Mouse (Mus musculus): ENCODE measurements around the gene Ets2.

Ets2 gene

DNA sequence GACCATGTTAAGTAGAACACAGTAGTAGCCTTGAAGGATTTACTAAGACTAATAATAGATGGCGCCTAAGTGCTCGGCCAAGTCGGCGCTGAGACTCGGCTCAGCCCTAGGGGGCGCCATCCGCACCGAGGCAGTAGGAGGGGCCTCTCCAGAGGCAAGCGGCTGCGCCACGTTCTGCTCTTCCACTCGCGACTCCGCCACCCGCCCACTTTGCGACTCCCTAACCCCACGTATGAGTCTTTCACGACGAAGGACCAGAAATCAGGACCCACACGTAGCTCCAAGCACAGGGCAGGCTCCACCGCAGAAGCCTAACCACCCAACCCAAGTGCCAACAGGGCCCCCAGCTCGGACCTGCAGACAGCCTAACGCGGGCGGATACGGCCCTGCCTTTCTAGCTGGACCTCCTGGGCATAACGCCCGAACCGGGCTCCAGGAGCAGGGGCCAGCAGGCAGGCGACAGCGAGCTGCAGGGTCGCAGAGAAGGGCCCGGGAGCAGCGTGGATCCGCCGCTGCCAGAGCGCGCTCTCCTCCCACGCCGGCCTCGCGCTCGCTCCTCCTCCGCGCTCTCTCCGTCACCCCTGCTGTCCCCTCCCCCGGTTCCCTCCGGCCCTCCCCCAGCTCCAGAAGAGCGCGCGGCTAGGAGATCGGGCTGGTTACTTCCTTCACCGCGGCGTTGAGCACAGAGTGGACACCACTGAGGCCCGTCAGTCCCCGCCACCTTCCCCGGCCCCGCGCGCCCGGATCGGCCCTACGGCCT lies at the start of gene Ets2:
TSS of gene Ets2 (plus strand) at position 274 of the 760 bp plus-strand sequence.
- no peak for DNase-seq (ENCODE audit: extremely low read depth, low read depth, low spot score)

DNA sequence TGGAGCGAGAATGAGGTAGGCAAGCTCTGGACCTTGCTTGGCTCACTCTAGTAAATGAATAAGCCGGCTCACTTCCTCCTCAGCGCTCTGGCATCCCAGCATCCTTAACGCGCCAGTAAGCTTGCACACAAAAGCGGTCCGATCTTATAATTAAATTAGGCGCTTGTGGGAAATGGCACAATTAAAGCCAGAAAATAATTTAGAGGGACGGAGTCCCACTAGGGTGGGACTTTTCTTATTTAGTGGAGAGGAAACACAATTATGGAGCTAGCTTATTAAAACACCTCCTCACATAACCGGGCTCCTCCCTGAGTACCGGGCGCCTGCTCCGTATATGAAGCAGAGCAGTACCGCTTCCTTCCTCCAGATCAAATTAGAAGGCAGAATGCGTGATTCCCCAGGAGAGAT lies 47.7 kb upstream of the Ets2 start:
- DNase-seq (ENCODE audit: extremely low read depth, low read depth, low spot score): no peak

DNA sequence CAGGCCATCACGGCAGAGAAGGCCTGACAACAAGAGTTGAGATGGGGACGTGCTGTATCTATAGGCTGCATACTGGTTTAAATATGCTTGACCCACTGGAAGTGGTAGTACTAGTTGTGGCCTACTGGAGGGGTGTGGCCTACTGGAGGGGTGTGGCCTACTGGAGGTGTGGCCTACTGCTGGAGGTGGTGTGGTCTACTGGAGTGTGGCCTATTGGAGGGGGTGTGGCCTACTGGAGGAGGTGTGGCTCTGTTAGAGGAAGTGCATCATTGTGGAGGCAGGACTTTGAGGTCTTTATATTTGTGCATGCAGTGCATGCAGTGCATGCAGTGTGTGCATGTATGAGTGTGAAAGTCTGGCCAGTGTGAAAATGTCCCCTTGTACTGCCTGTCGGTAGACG lies 45.3 kb upstream of the Ets2 start:
- no peak for DNase-seq (ENCODE audit: extremely low read depth, low read depth, low spot score)

DNA sequence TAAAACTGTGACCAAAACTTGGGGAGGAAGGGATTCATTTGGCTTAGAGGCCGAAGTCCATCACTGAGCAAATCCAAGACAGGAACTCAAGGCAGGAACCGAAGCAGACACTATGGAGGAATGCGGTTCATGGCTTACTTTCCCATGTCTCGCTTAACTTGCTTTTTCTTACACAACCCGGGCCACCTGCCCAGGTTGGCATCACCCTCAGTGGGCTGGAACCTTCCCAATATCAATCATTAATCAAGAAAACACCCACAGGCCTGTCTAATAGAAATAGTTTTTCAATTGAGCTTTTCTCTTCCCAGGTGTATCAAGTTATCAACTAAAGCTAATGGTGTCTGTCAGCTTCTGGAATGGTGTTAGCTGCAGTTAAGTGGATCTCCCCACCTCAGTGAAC lies 44.7 kb upstream of the Ets2 start:
- DNase-seq (ENCODE audit: extremely low read depth, low read depth, low spot score): no peak

DNA sequence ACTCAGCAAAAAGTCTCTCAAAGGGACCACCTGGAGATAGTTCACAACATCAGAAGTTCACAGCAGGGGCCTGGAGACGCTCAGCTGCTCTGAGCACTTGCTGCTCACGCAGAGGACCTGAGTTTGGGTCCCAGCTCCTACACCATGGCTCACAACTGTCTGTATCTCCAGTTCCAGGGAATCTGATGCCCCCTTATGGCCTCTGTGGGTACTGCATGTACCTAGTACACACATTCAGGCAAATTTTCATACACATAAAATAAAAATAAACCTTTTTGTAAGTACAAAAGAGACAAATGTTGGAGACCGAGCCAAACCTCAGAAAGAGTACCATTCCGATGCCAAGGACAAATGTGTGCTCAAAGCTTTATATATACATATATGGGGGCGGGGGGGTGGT lies 44.1 kb upstream of the Ets2 start:
- no peak for DNase-seq (ENCODE audit: extremely low read depth, low read depth, low spot score)

DNA sequence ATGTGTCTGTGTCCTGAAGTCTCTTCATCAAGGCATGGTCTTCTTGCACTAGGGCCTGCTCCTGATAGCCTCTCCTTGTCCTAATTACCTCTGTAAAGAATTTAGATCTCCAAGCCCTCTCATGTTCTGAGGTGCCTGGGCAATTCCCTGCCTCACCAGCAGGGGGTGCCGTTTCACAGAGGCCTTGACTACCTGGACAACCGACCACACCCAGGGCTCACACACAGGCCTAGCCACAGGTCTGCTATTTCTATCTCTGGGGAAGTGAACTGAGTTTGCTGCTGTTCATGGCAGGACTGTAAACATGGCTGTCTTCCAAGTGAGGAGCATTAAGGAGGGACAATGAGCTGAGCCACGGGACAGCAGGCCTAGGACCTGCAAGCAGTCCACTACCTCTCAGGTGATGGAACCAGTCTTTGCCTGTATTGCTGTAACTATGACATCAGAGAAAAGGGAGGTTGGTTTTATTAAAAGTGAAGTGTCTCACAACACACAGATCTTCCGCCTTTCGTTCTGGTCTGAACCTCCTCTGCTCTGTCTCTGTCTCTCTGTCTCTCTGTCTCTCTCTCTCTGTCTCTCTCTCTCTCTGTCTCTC lies 42.9 kb upstream of the Ets2 start:
- DNase-seq (ENCODE audit: extremely low read depth, low read depth, low spot score): no peak

DNA sequence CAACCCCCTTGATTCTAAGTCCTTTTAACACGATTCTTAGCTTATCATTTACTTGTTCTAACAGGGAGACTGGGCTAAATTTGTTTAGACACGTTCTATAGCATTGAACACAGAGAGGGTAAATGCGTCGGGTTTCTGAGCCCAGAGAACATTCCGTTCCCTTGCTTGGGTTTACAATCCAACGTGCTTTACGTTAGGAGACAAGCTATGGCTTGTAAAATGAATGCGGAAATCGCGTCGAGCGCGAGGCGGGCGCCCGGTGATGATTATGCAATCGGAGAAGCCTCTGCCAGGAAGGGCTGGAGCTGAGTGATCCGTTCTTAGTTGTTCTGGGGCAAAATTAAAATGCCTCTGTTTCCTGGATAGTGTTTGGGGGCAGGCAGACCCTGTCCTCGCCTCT lies 42.4 kb upstream of the Ets2 start:
- peak; percentile 84 for DNase-seq (ENCODE audit: extremely low read depth, low read depth, low spot score)

DNA sequence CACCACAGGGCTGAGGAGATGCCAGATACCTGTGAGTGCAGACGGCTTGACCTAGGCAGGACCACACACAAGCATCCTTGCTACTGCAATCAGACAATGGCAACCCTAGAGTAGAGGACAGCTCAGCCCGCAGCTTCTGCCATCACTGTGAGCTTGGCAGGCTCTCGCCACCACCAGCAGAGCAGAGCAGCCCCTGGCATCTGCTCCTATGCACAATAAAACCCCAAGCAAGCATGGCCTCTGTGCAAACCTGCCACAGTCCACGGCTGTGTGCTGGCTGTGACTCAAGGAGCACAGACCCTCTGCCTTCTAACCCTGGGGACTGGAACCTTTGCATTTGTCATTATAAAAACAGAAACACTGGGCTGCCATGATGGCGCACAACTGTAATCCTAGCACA lies 41.0 kb upstream of the Ets2 start:
- DNase-seq (ENCODE audit: extremely low read depth, low read depth, low spot score): no peak

DNA sequence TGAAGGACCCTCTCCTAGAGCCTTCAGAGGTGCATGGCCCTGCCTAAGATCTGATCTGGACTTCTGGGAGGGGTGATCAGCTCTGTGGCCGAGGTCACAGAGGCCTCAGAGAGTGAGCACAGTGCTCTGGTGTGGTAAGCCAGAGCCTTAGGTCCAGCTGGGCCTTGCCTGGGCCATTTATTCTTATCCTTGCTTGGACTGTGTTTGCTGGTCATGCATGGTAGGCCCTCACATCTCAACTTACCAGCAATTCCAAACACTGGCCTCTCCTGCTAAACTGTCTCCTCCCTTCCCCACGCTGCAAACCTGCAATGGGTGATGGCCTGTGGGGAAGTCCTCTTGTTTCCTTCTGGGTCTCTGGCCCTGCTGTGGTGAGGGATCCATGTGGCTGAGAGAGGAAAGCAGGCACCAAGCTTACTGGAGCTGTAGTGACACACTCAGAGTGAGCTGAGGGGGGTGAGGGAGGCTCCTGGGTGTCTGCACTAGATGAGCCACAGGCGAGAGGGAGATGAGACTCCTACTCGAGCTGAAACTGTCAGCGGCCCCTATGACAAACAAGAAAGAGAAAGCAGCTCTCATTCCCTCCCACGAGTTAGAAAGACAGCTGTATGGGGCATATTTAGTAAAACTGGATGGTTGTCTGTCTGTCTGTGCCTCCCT lies 36.3 kb upstream of the Ets2 start:
- no peak for DNase-seq (ENCODE audit: extremely low read depth, low read depth, low spot score)

DNA sequence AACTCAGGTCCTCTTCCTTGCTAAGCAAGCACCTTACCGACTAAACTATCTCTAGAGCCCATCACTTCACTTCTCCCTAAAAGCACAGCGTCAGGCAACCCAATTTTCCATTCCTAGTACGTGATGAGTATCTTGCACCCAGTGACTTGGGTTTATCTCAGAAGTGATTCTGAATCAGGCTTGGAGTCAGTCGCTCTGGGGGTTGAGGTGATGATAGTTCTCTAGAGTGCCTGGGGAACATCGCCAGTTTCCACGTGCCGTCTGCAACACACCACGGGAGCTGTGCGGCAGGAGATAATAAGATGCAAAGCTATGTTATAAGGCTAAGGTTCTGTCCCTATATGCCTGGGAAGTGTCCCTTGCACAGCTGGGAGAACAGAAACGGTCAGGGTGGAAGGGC lies 35.6 kb upstream of the Ets2 start:
- no peak for DNase-seq (ENCODE audit: extremely low read depth, low read depth, low spot score)

DNA sequence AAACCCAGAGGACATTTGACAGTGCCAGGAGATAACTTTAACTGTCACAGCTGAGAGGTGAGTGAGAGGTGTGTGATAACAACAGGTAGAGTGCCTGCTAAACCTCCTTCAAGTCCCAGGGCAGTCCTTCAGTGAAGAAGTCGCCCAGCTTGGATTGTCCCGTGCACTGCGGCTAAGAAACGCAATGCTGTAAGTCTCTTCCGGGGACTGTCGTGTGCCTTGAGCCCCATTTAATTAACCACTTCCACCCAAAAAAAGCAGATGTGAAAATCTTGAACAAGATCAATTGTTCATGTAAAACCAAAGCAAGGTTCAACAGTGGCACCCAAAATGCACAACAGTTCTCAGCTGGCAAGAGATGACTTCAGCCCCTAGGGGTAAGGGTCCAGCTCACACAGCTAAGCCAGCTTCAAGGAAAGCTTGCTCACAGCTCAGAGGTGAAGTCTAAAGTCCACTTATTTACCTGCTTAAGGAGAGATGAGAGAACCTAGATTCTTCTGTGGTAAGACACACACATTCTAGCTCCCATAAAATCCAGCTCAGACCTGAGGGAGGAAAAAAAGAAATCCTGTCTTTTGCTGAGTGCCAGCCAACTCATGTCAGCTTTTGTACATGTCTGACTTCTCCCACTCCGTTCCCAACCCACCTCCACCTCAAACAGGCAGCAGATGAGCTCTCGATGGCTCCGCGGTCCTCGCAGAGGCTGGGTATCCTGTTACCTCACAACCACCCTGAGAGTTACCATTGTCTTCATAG lies 34.3 kb upstream of the Ets2 start:
- no peak for DNase-seq (ENCODE audit: extremely low read depth, low read depth, low spot score)

DNA sequence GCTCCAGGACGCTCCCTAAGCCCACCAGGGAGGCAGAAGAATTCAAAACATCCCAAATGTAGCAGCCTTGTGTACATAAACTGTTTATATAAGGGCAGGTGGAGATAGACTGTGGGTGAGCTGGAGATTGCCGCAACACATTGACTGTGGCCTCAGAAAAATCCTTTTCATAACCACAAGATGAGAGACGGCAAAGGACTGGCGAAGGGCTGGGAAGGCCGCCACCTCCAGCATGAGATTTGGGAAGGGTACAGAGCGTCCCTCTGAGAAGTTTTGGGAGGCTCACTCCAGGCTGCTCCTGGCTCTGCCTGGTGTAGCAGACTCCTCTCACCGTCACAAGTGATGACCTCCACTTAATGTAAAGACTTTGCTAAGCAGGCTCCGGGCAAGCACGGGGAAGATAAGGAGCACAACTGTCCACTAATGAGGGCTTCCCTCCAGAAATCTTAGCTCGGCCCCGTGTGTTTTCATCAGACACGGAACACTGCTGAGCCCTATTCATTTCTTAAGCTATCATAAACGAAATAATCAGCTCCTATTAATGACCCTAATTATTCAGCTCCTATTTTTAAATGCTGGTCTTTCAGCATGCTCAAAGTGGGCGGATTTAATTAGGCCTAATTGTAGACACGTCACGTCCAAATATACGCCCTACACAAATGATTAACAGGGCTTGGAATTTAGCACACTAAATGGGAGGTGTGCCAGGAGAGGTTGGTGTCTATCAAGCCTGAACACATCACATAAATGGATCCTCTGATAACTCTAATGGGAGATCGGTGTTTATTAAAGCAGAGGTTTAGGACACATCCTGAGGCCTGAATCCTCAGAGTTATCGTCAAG lies 33.5 kb upstream of the Ets2 start:
- no peak for DNase-seq (ENCODE audit: extremely low read depth, low read depth, low spot score)

DNA sequence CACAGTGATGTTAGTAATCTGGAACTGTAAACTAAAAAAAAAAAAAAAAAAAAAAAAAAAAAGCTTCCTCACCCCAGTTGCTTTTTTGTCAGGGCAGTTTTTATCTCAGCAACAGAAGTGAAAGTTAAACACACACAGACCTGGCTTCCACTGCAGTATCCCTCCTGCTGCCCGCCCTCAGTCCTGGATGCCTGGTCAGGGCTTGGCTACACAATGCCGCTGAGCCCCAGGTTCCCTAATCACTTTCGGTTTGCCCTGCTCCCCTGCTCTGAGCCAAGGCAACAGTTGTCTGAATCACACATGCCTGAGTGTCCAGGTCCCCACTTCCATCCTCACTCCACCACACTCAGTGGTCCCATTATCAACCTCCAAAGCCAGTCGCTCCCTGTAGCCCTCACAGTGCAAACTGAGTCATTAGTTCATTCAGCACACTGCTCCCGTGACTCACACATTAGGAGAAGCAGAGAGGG lies 27.4 kb upstream of the Ets2 start:
- no peak for DNase-seq (ENCODE audit: extremely low read depth, low read depth, low spot score)

DNA sequence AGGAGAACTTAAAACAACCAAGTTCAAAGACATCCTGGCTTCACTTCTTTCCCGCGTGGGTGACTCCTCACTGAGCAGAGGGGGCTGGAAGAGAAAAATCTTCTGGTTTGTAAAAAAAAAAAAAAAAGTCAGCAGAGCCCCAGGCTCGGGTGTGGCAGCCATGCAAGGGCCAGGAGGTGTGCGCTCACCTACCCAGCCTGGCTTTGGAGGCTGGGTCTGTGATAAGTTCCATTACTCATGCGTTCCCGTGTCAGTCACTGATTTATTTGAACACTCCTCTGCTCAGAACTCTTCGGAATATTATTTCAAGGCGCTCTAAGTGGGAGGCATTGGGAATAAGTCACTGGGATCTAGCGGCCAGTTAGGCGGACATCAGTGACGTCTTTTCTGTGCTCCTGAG lies 26.7 kb upstream of the Ets2 start:
- no peak for DNase-seq (ENCODE audit: extremely low read depth, low read depth, low spot score)

DNA sequence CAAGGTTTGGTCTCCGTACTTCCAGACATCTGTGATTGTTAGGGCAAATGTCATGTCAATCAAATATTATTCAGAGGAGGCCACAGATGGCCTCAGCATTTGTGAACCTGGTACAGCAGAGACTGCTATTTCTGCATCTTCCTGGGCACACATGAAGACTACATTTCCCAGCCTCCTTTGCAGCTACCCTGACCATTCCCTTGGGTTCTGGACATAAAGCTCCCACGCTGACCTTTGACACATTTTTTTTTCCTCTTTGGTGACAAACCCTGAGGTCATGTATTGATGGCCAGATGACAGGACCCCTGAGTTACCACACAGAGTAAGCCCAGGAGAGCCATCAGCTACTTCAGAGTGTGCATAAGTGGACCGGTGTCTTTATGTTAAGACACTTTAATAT lies 25.2 kb upstream of the Ets2 start:
- no peak for DNase-seq (ENCODE audit: extremely low read depth, low read depth, low spot score)

DNA sequence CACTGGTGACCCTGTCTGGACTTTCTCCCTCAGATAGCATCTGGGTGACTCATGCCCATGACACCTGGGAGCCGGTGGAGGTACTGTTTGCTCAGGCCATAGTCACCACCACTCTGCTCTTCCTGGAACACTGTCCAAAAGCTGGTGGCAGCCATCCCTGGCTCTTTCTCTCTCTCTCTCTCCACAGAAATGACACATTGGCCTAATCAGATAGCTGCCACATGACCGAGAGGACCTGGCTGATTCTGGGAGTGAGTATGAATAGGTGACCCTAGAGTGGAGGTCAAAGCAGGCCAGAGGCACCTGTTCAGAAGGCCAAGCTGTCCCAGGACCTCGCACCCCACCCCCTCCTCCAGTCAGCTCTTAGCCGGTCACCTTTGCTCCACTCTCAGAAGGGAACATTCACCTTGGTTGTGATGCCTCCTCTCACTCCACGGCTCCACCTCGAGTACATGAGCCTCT lies 19.4 kb upstream of the Ets2 start:
- DNase-seq (ENCODE audit: extremely low read depth, low read depth, low spot score): no peak

DNA sequence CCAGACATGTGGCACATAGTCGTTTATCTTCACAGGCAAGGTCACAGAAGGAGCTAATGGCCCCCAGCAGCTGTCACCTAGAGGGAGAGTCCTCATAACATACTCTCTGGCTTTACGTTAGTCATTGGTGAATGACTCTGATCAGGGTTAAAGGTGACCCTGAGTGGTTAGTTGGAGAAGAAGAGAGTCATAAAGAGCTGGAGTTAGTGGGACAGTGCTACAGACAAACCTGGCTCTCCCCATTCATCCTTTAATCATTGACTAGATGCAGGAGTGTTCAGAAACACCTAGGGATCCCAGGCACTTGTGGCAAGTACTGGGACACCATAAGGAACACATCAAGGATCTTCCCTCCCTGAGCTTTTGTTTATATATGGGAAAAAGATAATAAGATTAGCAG lies 16.1 kb upstream of the Ets2 start:
- no peak for DNase-seq (ENCODE audit: extremely low read depth, low read depth, low spot score)

DNA sequence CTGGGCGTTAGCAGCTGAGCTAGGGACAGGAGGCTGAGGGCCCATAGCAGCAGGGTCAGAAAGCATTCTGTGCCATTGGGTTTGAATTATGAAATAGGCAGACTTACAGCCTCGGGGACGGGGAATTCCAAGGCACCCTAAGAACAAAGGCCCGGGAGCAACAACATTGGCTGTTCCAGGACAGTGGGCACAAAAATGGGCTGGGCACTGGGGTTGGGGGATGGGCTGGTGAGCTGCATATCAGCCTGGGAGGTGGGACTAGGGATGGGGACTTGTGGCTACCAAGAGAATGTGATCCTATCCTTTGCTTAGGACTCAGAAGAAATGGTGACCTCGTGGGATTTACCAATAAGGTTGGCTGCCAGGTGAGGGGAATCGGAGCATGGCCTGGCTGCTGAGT lies 15.6 kb upstream of the Ets2 start:
- DNase-seq (ENCODE audit: extremely low read depth, low read depth, low spot score): no peak

DNA sequence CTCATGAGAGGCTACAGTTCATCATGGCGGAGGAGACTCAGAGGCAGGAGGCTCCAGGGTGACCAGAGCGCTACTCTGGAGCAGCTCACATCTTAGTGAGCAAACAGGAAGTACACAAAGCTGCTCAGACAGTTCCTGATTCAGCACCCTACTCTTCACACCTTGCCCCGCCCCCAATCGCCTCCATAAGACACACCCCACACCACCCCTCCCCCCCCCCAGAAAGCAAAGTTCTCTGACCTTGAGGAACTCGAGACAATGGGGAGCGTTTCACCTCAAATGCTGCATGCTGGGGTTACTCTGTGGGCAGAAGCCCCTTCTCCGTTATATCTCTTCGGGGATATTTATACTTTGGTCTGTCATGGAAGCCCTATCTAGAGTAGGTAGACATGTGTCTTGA lies 15.0 kb upstream of the Ets2 start:
- no peak for DNase-seq (ENCODE audit: extremely low read depth, low read depth, low spot score)

DNA sequence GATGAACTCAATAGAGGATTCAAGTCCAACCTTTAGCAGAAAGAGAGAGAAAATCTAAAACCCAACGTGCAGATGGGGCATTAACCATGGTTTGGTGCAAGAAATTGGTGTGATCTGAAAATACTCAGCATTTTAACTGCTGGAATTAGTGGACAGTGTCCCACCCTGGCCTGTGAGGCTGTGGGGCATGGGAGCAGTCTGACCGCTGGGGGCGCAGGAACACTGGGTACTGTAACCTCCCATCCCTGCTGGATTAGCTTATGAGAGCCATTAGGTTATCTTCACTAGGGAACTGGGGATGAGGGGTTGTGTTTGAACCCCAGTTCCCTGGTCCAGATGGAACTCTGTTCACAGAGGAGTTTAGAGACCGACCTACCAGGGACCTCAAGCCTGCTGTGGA lies 13.9 kb upstream of the Ets2 start:
- no peak for DNase-seq (ENCODE audit: extremely low read depth, low read depth, low spot score)

DNA sequence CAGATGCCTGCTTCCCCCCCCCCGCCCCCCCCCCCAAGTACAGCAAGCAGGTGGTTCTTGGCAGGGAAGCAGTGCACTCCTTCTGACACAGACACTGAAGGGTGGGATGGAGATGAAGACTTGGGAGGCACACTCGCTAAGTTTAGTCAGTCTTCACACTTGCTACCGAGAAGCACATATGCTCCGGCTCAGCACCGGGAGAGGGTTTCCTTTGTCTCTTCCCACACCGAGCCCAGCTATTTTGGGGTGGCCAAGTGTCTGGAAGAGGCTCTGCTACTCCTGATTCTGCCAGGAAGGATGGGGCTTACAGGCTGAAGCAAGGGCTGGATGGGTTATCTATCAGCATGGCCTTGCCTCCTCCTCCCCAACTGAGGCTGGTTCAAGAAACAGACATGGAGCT lies 5.3 kb upstream of the Ets2 start:
- DNase-seq (ENCODE audit: extremely low read depth, low read depth, low spot score): no peak
